In genomic region chrX:96184100-96184732, GRCm38 (mm10) we compare ENCODE assay signal across 15 mouse cellular contexts.
DNase-seq lines count a peak whose midpoint lies in the region; ATAC-seq and TF ChIP-seq lines count a peak whose summit lies in the region.
"Had no signal": no experiment of that assay in that cellular context is flagged by ENCODE, and none has a peak within 500 bp of the region (broad histone marks: within the 10 kb centered on the region; RNA-seq: fewer than 3 reads in every experiment).

No protein-coding gene starts in this region.

- H3K4me3 ChIP-seq in hindbrain, embryonic 14.5 days (replicated peaks; ENCODE audit: low read length), result no peak overlapping the region
- H3K4me3 ChIP-seq in hindbrain, embryonic 11.5 days (ENCODE audit: low read depth, low read length), result no peak overlapping the region
- H3K4me3 ChIP-seq: heart, embryonic 15.5 days; myocyte had no signal

- intact Hi-C loops in left cerebral cortex, postnatal 4 days (cut with DNase I), result no loop called here

- TF ChIP-seq CTCF in brain, embryonic 14.5 days (IDR thresholded peaks at IDR 0.05; ENCODE audit: borderline replicate concordance, extremely low read depth, insufficient read depth, insufficient read length), result no peak

- H3K9me3 ChIP-seq in hindbrain, embryonic 14.5 days (ENCODE audit: control insufficient read depth, low read length), result no peaks in the 10 kb centered on the region
- H3K9me3 ChIP-seq in hindbrain, embryonic 11.5 days (ENCODE audit: control insufficient read depth, low read length), result no peaks in the 10 kb centered on the region
- H3K9me3 ChIP-seq: heart, embryonic 15.5 days had no signal

- no peak overlapping the region for H3K9ac ChIP-seq in hindbrain, embryonic 14.5 days
- no peak overlapping the region for H3K9ac ChIP-seq in hindbrain, embryonic 11.5 days (ENCODE audit: low read depth, low read length)
- H3K9ac ChIP-seq: heart, embryonic 15.5 days had no signal

- WGBS in hindbrain, embryonic 14.5 days, result 62% methylated on average over 5 of the region's 5 CpGs
- 69% methylated on average over 5 of the region's 5 CpGs for WGBS in hindbrain, embryonic 11.5 days

- TF ChIP-seq POLR2A in brain, embryonic 14.5 days (IDR thresholded peaks at IDR 0.05; ENCODE audit: borderline replicate concordance, extremely low read depth, insufficient read depth, insufficient read length, poor library complexity, severe bottlenecking), result no peak

- no peak overlapping the region for H3K27ac ChIP-seq in hindbrain, embryonic 14.5 days
- no peak overlapping the region for H3K27ac ChIP-seq in hindbrain, embryonic 11.5 days (ENCODE audit: low read depth, low read length)
- H3K27ac ChIP-seq: heart, embryonic 15.5 days had no signal

- no peaks in the 10 kb centered on the region for H3K27me3 ChIP-seq in hindbrain, embryonic 14.5 days (ENCODE audit: control insufficient read depth, insufficient read depth, low read length)
- H3K27me3 ChIP-seq in hindbrain, embryonic 11.5 days (ENCODE audit: control insufficient read depth, insufficient read depth, low read length), result no peaks in the 10 kb centered on the region
- H3K27me3 ChIP-seq: heart, embryonic 15.5 days had no signal

- no peaks in the 10 kb centered on the region for H3K36me3 ChIP-seq in hindbrain, embryonic 14.5 days (replicated peaks; ENCODE audit: control insufficient read depth, insufficient read depth)
- H3K36me3 ChIP-seq in hindbrain, embryonic 11.5 days (ENCODE audit: control insufficient read depth, insufficient read depth, low read length), result no peaks in the 10 kb centered on the region
- H3K36me3 ChIP-seq: heart, embryonic 15.5 days had no signal

- H3K4me2 ChIP-seq in hindbrain, embryonic 14.5 days (replicated peaks), result no peak overlapping the region
- no peak overlapping the region for H3K4me2 ChIP-seq in hindbrain, embryonic 11.5 days (replicated peaks; ENCODE audit: low read depth, low read length)
- H3K4me2 ChIP-seq: heart, embryonic 15.5 days; liver, embryonic 11.5 days had no signal

- ATAC-seq in hindbrain, embryonic 14.5 days (ENCODE audit: low FRiP score), result peak; percentile 65; the same call in 1 of the 2 replicates
- ATAC-seq in hindbrain, embryonic 11.5 days (ENCODE audit: low FRiP score), result no peak
- ATAC-seq: inflammation-experienced regulatory T-cells, adult 6 months had no signal

- no peaks in the 10 kb centered on the region for H3K4me1 ChIP-seq in hindbrain, embryonic 14.5 days (replicated peaks; ENCODE audit: control insufficient read depth, insufficient read depth, low read length)
- H3K4me1 ChIP-seq in hindbrain, embryonic 11.5 days (replicated peaks; ENCODE audit: control insufficient read depth, insufficient read depth, low read length), result no peaks in the 10 kb centered on the region
- H3K4me1 ChIP-seq: heart, embryonic 15.5 days had no signal

- no peak for DNase-seq in hindbrain, embryonic 14.5 days (ENCODE audit: low spot score)
- no peak for DNase-seq in hindbrain, embryonic 11.5 days (ENCODE audit: low spot score)
- DNase-seq in left cerebral cortex, postnatal 4 days, result peak; percentile 2
- no peak for DNase-seq in left cerebral cortex, adult 8-10 months (ENCODE audit: low spot score in 2 of 2)
- peak; percentile 11 for DNase-seq in 416B (ENCODE audit: low read depth)
- peak; percentile 43 for DNase-seq in brain, embryonic 14.5 days (ENCODE audit: low read depth)
- DNase-seq in thymus, postnatal 10 days (ENCODE audit: low spot score in 2 of 2), result no peak
- no peak for DNase-seq in cerebellum, postnatal 10 days
- DNase-seq: cerebellum, adult 2 months; embryo, embryonic 11 days; lung, postnatal 4 days had no signal

Comparison
In these comparisons a context has a peak if more than half of its experiments do, and no peak if none do; other contexts are left out.
1. DNase-seq: peak in left cerebral cortex, postnatal 4 days (single experiment), 416B (single experiment) and brain, embryonic 14.5 days (single experiment); none in hindbrain, embryonic 14.5 days (single experiment), hindbrain, embryonic 11.5 days (single experiment), left cerebral cortex, adult 8-10 months (0 of 2), thymus, postnatal 10 days (0 of 2) and cerebellum, postnatal 10 days (0 of 2).